Mouse (Mus musculus): ENCODE measurements around the gene Asl.

DNA sequence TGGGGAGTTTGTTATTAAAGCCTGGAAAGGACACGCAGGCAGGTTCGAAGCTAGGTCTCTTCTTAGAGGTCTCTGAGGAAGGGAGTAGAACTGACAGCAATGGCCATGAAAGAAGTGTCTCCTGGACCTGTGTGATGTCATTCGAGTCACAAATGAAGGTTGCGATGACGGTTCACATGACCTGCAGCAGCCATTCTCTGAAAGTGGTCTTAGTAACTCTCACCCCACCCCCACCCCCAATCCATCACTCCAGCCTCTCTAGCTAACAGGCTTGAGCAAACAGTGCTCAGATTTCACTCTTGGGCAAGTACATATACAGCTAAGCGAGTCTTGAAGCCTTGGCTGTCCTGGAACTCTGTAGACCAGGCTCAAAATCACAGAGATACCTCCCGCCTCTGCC, 25.8 kb downstream of the Asl start:
- TF ChIP-seq CTCF (IDR thresholded peaks at IDR 0.05 in 2 of 3, conservative IDR thresholded peaks at IDR 0.05 in 1 of 3; ENCODE audit: control insufficient read depth in 1 of 3, insufficient read depth in 1 of 3, low read depth in 2 of 3, low read length in 3 of 3, poor library complexity in 1 of 3, severe bottlenecking in 1 of 3) (no peak), TAL1 (IDR thresholded peaks at IDR 0.05; ENCODE audit: low read length) (no peak), TBP (IDR thresholded peaks at IDR 0.05; ENCODE audit: low read depth, low read length) (no peak), JUND (IDR thresholded peaks at IDR 0.05; ENCODE audit: low read depth, low read length) (no peak), MYC (IDR thresholded peaks at IDR 0.05; ENCODE audit: low read depth, low read length) (no peak), MAX (IDR thresholded peaks at IDR 0.05; ENCODE audit: low read length) (no peak), EP300 (IDR thresholded peaks at IDR 0.05; ENCODE audit: low read depth in 1 of 2, low read length in 2 of 2) (no peak), POLR2AphosphoS5 (IDR thresholded peaks at IDR 0.05; ENCODE audit: borderline replicate concordance, low read depth, low read length) (no peak), POLR2A (IDR thresholded peaks at IDR 0.05; ENCODE audit: control insufficient read depth in 1 of 2, insufficient read depth in 1 of 2, low read depth in 1 of 2, low read length in 2 of 2, poor library complexity in 1 of 2) (no peak)
